Mouse (Mus musculus) neural tube, embryonic 13.5 days (tissue): ENCODE measurements around the gene Ttc9. TPM values are rescaled to one million over a fixed set of nuclear protein-coding genes. Genes with fewer than 3 reads are reported as not detected.
A peak's percentile ranks its signal among the peaks of the same experiment; 100 is the strongest.

Experiments used
- ATAC-seq: fragments of 200-750 bp; cut with Nextera tagmentation; 2 replicates; pipeline ENCODE4 v1.8.0; 2017; ENCODE audit warnings: low read depth, mild to moderate bottlenecking, moderate TSS enrichment, moderate library complexity
- H3K27ac ChIP-seq: fragments of 300-500 bp; sonication (generic); replicated peaks from 2 replicates; pipeline ENCODE4 v1.5.1; 2015; ENCODE audit warnings: moderate library complexity, mild to moderate bottlenecking, inconsistent platforms
- H3K27me3 ChIP-seq: fragments of 300-500 bp; sonication (generic); 2 replicates; pipeline ENCODE4 v1.6.1; 2015; ENCODE audit warnings: mild to moderate bottlenecking, inconsistent platforms
- H3K36me3 ChIP-seq: fragments of 300-500 bp; sonication (generic); 2 replicates; pipeline ENCODE4 v1.6.1; 2015; ENCODE audit warnings: mild to moderate bottlenecking, inconsistent platforms
- H3K4me1 ChIP-seq: fragments of 300-500 bp; sonication (generic); replicated peaks from 2 replicates; pipeline ENCODE4 v1.6.1; 2015; ENCODE audit warnings: inconsistent platforms
- H3K4me2 ChIP-seq: fragments of 300-500 bp; sonication (generic); 2 replicates; pipeline ENCODE4 v1.6.1; 2015; ENCODE audit warnings: inconsistent platforms, mild to moderate bottlenecking, moderate library complexity
- H3K4me3 ChIP-seq: fragments of 300-500 bp; sonication (generic); 2 replicates; pipeline ENCODE4 v1.5.1; 2015; ENCODE audit warnings: mild to moderate bottlenecking, inconsistent platforms
- H3K9ac ChIP-seq: fragments of 300-500 bp; sonication (generic); 2 replicates; pipeline ENCODE4 v1.6.1; 2015; ENCODE audit warnings: moderate library complexity, mild to moderate bottlenecking, inconsistent platforms
- H3K9me3 ChIP-seq: fragments of 300-500 bp; sonication (generic); 2 replicates; pipeline ENCODE4 v1.6.1; 2016; ENCODE audit warnings: inconsistent platforms
- WGBS: fragments of 180-500 bp; shearing (Covaris S2); methylation state at CpG from one replicate; pipeline ENCODE4 v1.1.7; 2015; 5-methylcytosine and 5-hydroxymethylcytosine counted together
- polyA plus RNA-seq: library from polyadenylated mRNA; unstranded; fragments of >200 nt; fragmentation: Nextera tagmentation; extraction: Ambion mirVana; gene quantifications from 2 replicates; pipeline ENCODE4 v1.2.1, GENCODE M21; 2015

Gene Ttc9
- polyA plus RNA-seq, result 12.6 and 14.2 TPM in 2 replicates

DNA sequence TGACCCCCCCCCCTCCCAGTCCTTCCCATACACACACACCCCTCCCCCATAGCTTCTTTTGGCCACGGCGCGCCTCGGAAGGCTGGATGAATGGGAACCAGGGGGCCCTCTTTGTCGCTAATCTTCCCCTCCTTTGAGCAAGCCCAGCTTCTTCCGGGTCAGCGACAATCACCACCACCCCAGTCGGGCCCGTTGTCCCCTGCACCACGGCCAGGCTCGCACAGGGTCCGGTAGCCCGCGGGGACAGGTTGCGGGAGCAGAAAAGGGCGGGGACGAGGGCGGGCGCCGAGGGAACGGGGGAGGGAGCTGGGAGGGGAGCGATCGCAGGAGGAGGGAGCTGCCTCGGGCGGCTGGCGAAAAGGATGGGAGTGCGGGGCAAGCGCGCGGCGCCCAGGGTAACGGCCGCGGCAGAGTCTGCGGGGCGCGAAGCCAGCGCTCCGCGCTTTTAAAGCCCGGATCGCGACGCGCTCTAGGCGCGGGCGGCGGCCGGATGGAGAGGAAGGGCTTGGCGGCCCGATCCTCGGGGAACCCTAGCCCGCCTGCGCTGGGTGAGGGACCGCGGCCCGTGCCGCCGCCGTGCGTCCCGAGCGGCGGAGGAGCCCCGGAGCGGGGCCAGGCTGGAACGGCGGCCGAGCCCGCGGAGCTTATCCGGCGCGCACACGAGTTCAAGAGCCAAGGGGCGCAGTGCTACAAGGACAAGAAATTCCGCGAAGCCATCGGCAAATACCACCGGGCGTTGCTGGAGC lies at the start of gene Ttc9:
Gene Ttc9, plus strand, starts transcription at position 335 of the 746 bp plus-strand sequence.
- Histone ChIP-seq H3K4me1 (peaks cover 31% of the 10 kb centered on the region), H3K4me3 (peak within 1 kb of the TSS; percentile 71), H3K36me3 (no peaks in the 10 kb centered on the region), H3K27me3 (peaks cover 21% of the 10 kb centered on the region; the same call in 1 of the 2 replicates), H3K9me3 (no peaks in the 10 kb centered on the region), H3K9ac (peak within 1 kb of the TSS; percentile 91), H3K4me2 (peak within 1 kb of the TSS; percentile 83), H3K27ac (peak within 1 kb of the TSS; percentile 95)
- under 1% methylated on average over 78 of the region's 82 CpGs for WGBS
- ATAC-seq, result peak; percentile 84

DNA sequence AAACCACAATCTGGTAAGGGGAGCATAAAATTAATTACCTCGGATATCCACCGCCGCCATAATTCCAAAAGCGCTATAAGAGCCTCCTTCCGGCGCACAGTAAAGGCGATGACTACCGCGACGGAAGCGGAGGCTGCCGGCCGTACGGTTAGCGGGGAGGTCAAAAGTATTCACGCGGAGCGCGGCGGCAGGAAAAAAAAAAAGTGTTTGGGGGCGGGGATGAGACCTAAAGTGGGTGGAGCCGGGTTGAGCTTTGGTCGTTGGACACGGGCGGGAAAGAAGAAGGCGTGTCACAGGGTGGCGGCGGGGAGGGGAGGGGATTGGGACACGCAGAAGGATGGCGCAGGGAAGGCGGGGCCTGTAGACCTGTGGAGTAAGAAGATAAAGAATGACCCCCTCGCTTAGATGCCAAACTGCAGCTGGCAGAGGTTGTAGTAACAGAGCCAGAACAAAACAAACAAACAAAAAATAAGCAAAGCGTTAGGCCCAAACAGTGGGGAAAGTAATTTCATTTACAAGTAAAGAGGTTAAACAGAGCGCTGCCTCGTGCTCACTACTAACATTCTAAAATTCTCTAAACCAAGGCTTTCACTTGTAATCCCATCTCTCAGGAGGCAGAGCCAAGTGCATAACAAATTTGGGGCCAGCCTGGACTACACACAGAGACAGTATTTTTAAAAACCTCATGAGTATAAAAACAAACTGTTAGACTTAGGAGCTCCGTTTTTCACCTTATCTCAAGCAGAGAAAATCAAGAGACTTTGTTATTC lies 36.0 kb upstream of the Ttc9 start, which contains the start of gene Med6:
Gene Med6, minus strand, starts transcription at position 107 of the 770 bp plus-strand sequence.
- ATAC-seq, result peak; percentile 97
- H3K4me3 ChIP-seq, result peak within 1 kb of the TSS; percentile 88
- peaks cover 10% of the 10 kb centered on the region for H3K36me3 ChIP-seq
- WGBS, result 3% methylated on average over 36 of the region's 36 CpGs
- H3K27me3 ChIP-seq, result no peaks in the 10 kb centered on the region
- H3K4me2 ChIP-seq, result peak within 1 kb of the TSS; percentile 70
- peaks cover 9% of the 10 kb centered on the region for H3K4me1 ChIP-seq
- peak within 1 kb of the TSS; percentile 71 for H3K27ac ChIP-seq
- peak within 1 kb of the TSS; percentile 87 for H3K9ac ChIP-seq
- H3K9me3 ChIP-seq, result no peaks in the 10 kb centered on the region

DNA sequence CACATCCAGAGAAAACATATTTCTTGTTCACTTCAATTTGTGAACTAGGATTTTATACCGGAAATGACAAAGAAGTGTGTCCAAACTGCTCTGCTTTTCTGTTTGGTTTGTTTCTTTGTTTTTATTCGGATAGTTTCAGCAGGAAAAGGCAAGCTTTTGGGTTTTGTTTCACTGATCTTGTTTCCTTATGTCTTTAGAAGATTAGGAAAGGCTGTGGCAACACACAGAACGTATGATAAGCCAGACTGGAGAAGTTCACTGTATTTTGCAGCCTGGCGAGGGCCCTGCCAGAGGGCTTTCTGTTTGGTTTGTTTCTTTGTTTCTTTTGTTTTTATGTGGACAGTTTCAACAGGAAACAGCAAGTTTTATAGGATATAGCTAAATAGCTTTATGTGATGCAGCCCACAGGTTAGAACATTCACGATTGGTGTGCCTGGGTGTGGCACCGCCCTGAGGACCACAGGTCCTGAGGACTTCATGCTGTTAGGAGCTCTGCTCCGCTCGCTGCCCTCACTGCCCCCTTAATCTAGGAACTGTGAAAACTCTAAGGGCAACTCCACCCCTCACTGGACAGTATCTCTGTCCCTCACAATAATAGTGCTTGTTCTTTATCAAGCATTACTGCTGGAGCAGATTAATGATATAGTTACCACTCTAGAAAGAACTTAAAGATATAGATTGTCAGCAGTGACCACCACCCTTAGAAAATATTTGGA lies 34.3 kb upstream of the Ttc9 start:
- Histone ChIP-seq H3K9ac (no peak overlapping the region), H3K9me3 (no peaks in the 10 kb centered on the region), H3K4me1 (peaks cover 9% of the 10 kb centered on the region), H3K4me2 (no peak overlapping the region), H3K36me3 (no peaks in the 10 kb centered on the region), H3K27ac (no peak overlapping the region), H3K4me3 (no peak overlapping the region), H3K27me3 (peaks cover 2% of the 10 kb centered on the region; the same call in 1 of the 2 replicates)
- 82% methylated on average over 8 of the region's 8 CpGs for WGBS
- ATAC-seq, result no peak

DNA sequence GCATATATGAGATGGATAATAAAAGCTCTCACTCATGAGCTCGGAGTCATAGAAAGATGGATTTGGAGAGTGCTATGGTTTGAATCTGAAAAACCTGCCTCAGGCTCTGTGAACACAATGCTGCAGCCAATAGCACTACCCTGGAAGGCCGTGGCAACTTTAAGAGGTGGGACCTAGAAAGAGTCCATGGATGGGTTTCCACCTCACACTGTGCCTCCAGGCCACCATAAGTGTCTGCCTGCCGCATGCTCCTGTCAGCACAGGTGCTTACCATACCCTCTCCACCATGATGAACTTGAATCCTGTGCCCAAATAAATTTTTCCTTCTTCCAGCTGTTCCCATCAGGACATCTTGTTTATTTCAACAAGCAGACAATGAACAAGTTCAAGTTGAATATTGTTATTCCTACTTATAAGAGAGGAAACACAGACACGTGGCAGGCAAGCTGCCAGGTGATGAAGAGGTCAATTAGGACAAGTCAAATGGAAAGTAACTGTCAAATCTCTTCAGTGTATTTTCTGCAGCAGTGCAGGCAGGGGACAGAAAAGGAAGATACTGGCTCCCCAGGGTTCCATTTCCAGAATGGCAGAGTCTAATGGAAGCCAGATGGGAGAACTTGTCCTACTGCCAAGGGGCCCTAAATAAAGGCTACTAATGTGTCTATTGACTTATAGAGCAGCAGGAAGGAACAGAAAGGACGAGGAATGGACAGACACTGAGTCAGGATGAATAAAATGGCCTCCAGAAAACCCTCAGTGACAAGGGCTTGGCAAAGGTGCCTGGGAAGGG lies 25.9 kb upstream of the Ttc9 start:
- 46% methylated on average over 5 of the region's 5 CpGs for WGBS
- H3K4me3 ChIP-seq, result no peak overlapping the region
- no peaks in the 10 kb centered on the region for H3K9me3 ChIP-seq
- H3K36me3 ChIP-seq, result no peaks in the 10 kb centered on the region
- H3K4me1 ChIP-seq, result peaks cover 9% of the 10 kb centered on the region
- peak overlapping the region; percentile 50 for H3K27ac ChIP-seq
- no peak overlapping the region for H3K9ac ChIP-seq
- ATAC-seq, result peak; percentile 75; the same call in 1 of the 2 replicates
- no peak overlapping the region for H3K4me2 ChIP-seq
- peaks cover 2% of the 10 kb centered on the region; the same call in 1 of the 2 replicates for H3K27me3 ChIP-seq

DNA sequence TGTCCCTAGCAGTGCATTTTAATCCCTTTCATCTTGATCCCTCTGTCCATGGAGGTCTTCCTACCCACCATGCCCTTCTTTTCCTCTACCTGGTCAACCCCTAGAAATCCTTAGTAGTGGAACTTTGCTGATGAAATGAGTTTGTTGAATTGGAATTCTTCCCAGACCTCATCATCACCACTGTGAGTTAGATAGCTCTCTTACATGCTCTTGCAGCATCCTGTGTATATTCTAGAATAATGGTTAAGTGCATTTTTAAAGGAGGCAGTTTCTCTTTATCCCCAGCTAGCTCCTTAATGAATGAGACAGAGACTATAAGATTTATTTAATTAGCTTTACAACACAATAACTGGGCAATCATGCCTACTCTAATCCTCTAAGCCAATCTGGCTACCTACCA lies 21.6 kb upstream of the Ttc9 start:
- Histone ChIP-seq H3K27ac (no peak overlapping the region), H3K4me3 (no peak overlapping the region), H3K9ac (no peak overlapping the region), H3K36me3 (no peaks in the 10 kb centered on the region), H3K4me1 (peaks cover 9% of the 10 kb centered on the region), H3K9me3 (no peaks in the 10 kb centered on the region), H3K27me3 (no peaks in the 10 kb centered on the region), H3K4me2 (no peak overlapping the region)
- no peak for ATAC-seq

DNA sequence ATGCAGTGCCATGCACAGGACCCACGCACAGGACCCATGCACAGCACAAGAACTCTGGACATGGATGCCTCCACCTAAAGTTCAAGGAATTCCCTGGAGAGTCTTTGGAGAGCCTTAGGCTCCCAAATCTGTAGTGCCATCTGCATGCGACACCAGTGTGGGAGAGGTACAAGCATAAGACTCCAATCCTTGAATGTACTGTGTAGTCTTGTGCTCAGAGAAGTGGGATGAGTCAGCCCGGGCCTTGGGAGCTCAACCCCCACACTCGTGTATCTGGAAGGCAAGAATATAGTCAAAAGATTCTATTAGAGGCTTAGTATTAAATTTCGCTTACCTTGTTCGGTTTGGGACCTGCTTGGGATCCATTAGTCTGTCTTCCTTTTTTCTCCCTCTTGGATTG lies 15.2 kb upstream of the Ttc9 start:
- no peak for ATAC-seq
- H3K4me1 ChIP-seq, result no peaks in the 10 kb centered on the region
- H3K4me2 ChIP-seq, result no peak overlapping the region
- no peak overlapping the region for H3K4me3 ChIP-seq
- no peaks in the 10 kb centered on the region for H3K27me3 ChIP-seq
- H3K27ac ChIP-seq, result no peak overlapping the region
- no peaks in the 10 kb centered on the region for H3K9me3 ChIP-seq
- no peaks in the 10 kb centered on the region for H3K36me3 ChIP-seq
- WGBS, result 90% methylated on average over 6 of the region's 6 CpGs
- no peak overlapping the region for H3K9ac ChIP-seq

DNA sequence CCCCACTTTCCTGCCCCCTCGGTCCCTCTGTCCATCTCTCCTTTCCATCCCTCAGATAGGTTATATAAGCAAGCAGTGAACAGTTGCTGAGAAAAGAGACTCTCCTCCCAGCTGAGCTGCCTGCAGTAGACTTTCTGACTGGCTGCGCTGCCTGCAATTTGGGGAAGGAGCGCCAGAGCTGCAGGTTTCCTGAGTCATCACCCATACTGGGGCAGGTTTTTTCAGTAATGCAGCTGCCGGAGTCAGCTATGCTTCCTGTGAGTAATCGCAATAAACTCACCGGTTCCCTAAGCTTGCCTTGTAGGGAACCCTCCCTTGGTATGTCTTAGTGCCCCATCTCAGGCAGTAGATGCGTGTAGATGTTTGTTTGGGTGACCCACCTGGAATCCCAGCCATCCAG lies 14.1 kb upstream of the Ttc9 start:
- no peaks in the 10 kb centered on the region for H3K36me3 ChIP-seq

DNA sequence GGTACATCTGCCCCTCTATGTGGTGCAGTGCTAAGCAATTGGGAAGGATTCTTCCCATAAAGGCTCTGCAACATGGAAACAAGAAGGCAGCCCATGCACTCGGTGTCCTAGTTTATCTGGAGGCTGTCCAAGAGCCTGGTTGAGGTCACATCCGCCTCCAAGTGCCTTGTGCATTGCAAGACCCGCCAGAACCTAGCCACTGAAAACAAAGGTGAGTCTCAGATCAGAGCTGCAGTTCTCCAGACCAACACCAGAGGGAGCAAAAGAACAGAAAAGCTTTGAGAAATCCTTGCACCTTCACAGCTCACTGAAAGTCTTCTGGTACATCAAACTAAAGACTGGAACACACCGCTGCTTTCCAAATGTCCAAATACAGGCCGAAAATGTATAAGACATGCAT lies 11.7 kb upstream of the Ttc9 start:
- WGBS, result 25% methylated on average over 5 of the region's 5 CpGs
- Histone ChIP-seq H3K36me3 (no peaks in the 10 kb centered on the region), H3K4me3 (no peak overlapping the region), H3K4me2 (no peak overlapping the region), H3K9me3 (no peaks in the 10 kb centered on the region), H3K9ac (no peak overlapping the region), H3K27ac (no peak overlapping the region), H3K27me3 (no peaks in the 10 kb centered on the region), H3K4me1 (no peaks in the 10 kb centered on the region)
- no peak for ATAC-seq

More for the DNA sequence above, 14.1 kb upstream of the Ttc9 start:
- Histone ChIP-seq H3K4me3 (no peak overlapping the region), H3K27ac (no peak overlapping the region), H3K9ac (no peak overlapping the region), H3K4me2 (no peak overlapping the region), H3K9me3 (no peaks in the 10 kb centered on the region), H3K4me1 (no peaks in the 10 kb centered on the region), H3K27me3 (no peaks in the 10 kb centered on the region)
- no peak for ATAC-seq
- WGBS, result 62% methylated on average over 7 of the region's 7 CpGs

DNA sequence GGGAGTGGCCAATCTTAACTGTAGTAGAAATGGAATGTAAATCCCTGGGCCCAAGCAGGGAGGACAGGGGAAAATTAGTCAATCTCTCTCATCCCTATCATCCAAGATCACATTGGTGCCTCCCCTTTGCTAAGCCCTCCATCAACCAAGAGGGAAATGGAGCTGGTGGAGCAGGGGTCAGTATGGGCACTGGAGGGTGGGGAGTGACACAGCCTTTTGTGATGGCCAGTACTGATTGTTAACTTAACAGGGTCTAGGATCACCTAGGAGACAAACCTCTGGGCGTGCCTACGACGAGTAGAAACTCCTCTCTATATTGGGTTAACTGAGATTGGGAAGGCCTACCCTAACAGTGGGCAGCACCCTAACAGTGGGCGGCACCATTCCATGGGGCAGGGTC lies 7.7 kb upstream of the Ttc9 start:
- no peak overlapping the region for H3K4me2 ChIP-seq
- H3K9me3 ChIP-seq, result no peaks in the 10 kb centered on the region
- H3K9ac ChIP-seq, result no peak overlapping the region
- H3K4me1 ChIP-seq, result no peaks in the 10 kb centered on the region
- no peak overlapping the region for H3K27ac ChIP-seq
- no peak for ATAC-seq
- no peaks in the 10 kb centered on the region for H3K36me3 ChIP-seq
- 0 out of 2 replicates have a peak, but pooled peaks cover 3% of the 10 kb centered on the region for H3K27me3 ChIP-seq
- H3K4me3 ChIP-seq, result no peak overlapping the region
- 73% methylated on average over 4 of the region's 4 CpGs for WGBS

DNA sequence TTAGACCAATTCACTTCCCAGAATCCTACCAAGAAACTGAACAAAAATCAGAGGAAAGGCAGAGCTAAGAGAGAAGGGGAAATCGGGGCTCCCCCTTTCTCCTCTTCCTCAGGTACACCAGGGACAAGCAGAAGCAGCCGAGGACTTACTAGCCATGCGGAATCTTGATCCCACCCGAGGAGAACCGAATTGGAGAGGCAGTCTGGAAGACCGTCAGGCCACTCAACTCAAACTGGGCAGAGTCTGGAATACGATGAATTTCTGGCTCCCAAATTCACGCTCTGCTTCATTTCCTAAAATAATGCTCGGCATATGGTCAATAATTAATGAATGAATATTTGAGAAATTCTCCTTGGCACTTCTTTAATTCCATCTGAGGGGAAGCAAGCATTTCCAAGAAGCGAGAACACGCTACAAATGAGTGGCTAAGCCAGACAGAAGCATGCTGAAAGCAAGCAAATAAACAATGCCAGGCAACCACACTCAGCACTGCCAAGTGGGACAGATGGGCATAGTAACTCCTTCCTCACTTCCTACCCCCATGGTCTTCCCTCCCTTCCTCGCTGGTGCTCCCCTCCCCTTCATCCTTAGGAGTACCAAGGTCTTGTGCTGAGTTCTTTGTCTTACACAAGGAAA lies 4.7 kb upstream of the Ttc9 start:
- ATAC-seq, result no peak
- 74% methylated on average over 12 of the region's 12 CpGs for WGBS

DNA sequence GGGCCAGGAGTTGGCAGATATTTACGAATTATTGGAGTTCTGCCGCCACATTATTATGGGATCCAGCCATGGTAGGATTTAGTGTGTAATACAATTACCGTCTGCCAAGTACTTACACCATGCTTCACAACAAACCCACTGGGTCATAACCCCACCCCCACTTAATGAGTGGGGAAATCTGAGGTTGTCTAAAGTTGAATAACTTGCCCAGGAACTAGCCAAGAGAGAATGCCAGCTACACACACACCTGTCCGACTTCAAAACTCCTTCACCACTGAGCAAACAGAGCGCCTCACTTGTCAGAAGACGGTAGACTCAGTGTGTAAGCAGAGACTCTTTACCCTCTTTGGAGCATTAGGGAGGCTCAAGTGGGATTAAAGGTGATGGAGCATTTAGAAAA lies 3.6 kb upstream of the Ttc9 start:
- H3K27ac ChIP-seq, result no peak overlapping the region
- H3K4me3 ChIP-seq, result no peak overlapping the region
- 87% methylated on average over 6 of the region's 6 CpGs for WGBS
- H3K4me2 ChIP-seq, result no peak overlapping the region
- H3K9ac ChIP-seq, result no peak overlapping the region
- peaks cover 16% of the 10 kb centered on the region for H3K4me1 ChIP-seq
- H3K9me3 ChIP-seq, result no peaks in the 10 kb centered on the region
- peaks cover 14% of the 10 kb centered on the region; the same call in 1 of the 2 replicates for H3K27me3 ChIP-seq
- ATAC-seq, result no peak
- H3K36me3 ChIP-seq, result no peaks in the 10 kb centered on the region

More for the DNA sequence above, 4.7 kb upstream of the Ttc9 start:
- Histone ChIP-seq H3K27me3 (peaks cover 14% of the 10 kb centered on the region; the same call in 1 of the 2 replicates), H3K27ac (no peak overlapping the region), H3K4me2 (no peak overlapping the region), H3K9me3 (no peaks in the 10 kb centered on the region), H3K4me1 (peaks cover 7% of the 10 kb centered on the region; the same call in 1 of the 2 replicates), H3K9ac (no peak overlapping the region), H3K4me3 (no peak overlapping the region), H3K36me3 (no peaks in the 10 kb centered on the region)
